Mouse (Mus musculus) limb, embryonic 14.5 days (tissue): ENCODE data around the gene B9d1. TPM values are rescaled to one million over a fixed set of nuclear protein-coding genes. Genes with fewer than 3 reads are reported as not detected.

Source experiments
- ATAC-seq: fragments of 200-750 bp; cut with Nextera tagmentation; 2 replicates; pipeline ENCODE4 v1.8.0; 2017; ENCODE audit warnings: low read depth, moderate number of reproducible peaks, moderate TSS enrichment; ENCODE audit not compliant: low FRiP score
- DNase-seq: peaks from one replicate; pipeline ENCODE4 v3.0.0-alpha.2; 2015; ENCODE audit warnings: low spot score
- H3K27ac ChIP-seq: fragments of 300-500 bp; sonication (generic); replicated peaks from 2 replicates; pipeline ENCODE4 v1.5.1; 2014; ENCODE audit warnings: low read depth, mild to moderate bottlenecking, low read length, moderate library complexity, mixed read lengths
- H3K27me3 ChIP-seq: fragments of 300-500 bp; sonication (generic); 2 replicates; pipeline ENCODE4 v1.6.1; 2014; ENCODE audit warnings: low read length, mixed read lengths; ENCODE audit not compliant: control insufficient read depth, insufficient read depth
- H3K36me3 ChIP-seq: fragments of 300-500 bp; sonication (generic); 2 replicates; pipeline ENCODE4 v1.6.1; 2014; ENCODE audit warnings: mild to moderate bottlenecking, low read length, moderate library complexity, mixed read lengths; ENCODE audit not compliant: control insufficient read depth, insufficient read depth
- H3K4me1 ChIP-seq: fragments of 300-500 bp; sonication (generic); 2 replicates; pipeline ENCODE4 v1.6.1; 2014; ENCODE audit warnings: antibody characterized with exemption, low read length, mixed read lengths; ENCODE audit not compliant: control insufficient read depth, insufficient read depth
- H3K4me2 ChIP-seq: fragments of 300-500 bp; sonication (generic); replicated peaks from 2 replicates; pipeline ENCODE4 v1.6.1; 2014; ENCODE audit warnings: low read depth, mild to moderate bottlenecking, low read length, moderate library complexity; ENCODE audit not compliant: severe bottlenecking
- H3K4me3 ChIP-seq: fragments of 300-500 bp; sonication (generic); replicated peaks from 2 replicates; pipeline ENCODE4 v1.5.1; 2014; ENCODE audit warnings: low read length
- H3K9ac ChIP-seq: fragments of 300-500 bp; sonication (generic); 2 replicates; pipeline ENCODE4 v1.6.1; 2014; ENCODE audit warnings: mild to moderate bottlenecking, low read depth, low read length, moderate library complexity; ENCODE audit not compliant: severe bottlenecking
- H3K9me3 ChIP-seq: fragments of 300-500 bp; sonication (generic); 2 replicates; pipeline ENCODE4 v1.6.1; 2016; ENCODE audit warnings: low read length; ENCODE audit not compliant: control insufficient read depth
- POLR2A ChIP-seq: fragments of 200-500 bp; IDR thresholded peaks from 2 replicates; pipeline ENCODE4 v1.8.0; 2012; ENCODE audit warnings: inconsistent platforms, mild to moderate bottlenecking, moderate library complexity, borderline replicate concordance; ENCODE audit not compliant: insufficient read depth, insufficient read length; ENCODE audit errors: extremely low read depth
- WGBS: fragments of 180-500 bp; shearing (Covaris S2); extraction: QIAGEN DNeasy Blood & Tissue Kit; methylation state at CpG from one replicate; pipeline ENCODE4 v1.1.7; 2014; 5-methylcytosine and 5-hydroxymethylcytosine counted together
- polyA plus RNA-seq, 2 experiments: library from polyadenylated mRNA; depleted of rRNA in 1 of 2; stranded (reverse) in 1 of 2; unstranded in 1 of 2; fragments of >200 nt; fragmentation: Nextera tagmentation in 1 of 2; extraction: Ambion mirVana in 1 of 2; gene quantifications; 2 replicates each; pipeline versions ENCODE4 v1.2.1 to v1.2.3; 2012 to 2014

B9d1 gene
- polyA plus RNA-seq, 2 experiments, result 28.2 to 37.2 TPM

GRCm38 (mm10) chr11:61495528-61495927, 9.4 kb upstream of the B9d1 start:
- TF ChIP-seq POLR2A, result no peak
- Histone ChIP-seq H3K27me3 (no peaks in the 10 kb centered on the region), H3K4me1 (peaks cover 12% of the 10 kb centered on the region), H3K9ac (no peak overlapping the region), H3K9me3 (no peaks in the 10 kb centered on the region), H3K4me2 (no peak overlapping the region), H3K36me3 (peaks cover 22% of the 10 kb centered on the region), H3K27ac (no peak overlapping the region), H3K4me3 (no peak overlapping the region)
- whole genome bisulfite sequencing, result 93% methylated on average over 2 of the region's 2 CpGs
- no peak for ATAC-seq
- no peak for DNase-seq

DNA sequence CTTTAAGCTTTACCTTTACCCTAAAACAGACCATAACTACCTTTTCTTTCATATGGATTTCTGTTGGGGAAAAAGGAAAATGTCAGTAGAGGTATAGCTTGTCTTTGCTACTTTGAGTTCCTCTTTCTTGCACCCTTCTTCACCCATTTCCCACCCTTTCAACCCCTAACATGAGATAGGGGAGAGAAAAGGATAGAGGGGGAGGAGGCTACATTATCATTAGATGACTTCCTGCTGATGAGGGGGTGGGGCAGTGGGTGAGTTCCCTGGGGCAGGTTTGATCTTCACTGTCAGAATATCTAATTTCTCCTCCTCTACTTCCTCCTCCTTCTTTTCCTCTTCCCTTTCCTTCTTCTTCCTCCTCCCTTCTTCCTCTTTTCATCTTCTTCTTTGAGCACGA, 7.5 kb upstream of the B9d1 start:
- DNase-seq (no peak), ATAC-seq (no peak)
- H3K27me3 ChIP-seq, result no peaks in the 10 kb centered on the region
- no peak overlapping the region for H3K27ac ChIP-seq
- peaks cover 3% of the 10 kb centered on the region; the same call in 1 of the 2 replicates for H3K36me3 ChIP-seq
- H3K4me1 ChIP-seq, result peaks cover 8% of the 10 kb centered on the region
- no peaks in the 10 kb centered on the region for H3K9me3 ChIP-seq
- no peak overlapping the region for H3K9ac ChIP-seq
- no peak overlapping the region for H3K4me3 ChIP-seq
- WGBS, result 81% methylated on average over 1 of the region's 1 CpGs
- no peak overlapping the region for H3K4me2 ChIP-seq
- TF ChIP-seq POLR2A, result no peak

DNA sequence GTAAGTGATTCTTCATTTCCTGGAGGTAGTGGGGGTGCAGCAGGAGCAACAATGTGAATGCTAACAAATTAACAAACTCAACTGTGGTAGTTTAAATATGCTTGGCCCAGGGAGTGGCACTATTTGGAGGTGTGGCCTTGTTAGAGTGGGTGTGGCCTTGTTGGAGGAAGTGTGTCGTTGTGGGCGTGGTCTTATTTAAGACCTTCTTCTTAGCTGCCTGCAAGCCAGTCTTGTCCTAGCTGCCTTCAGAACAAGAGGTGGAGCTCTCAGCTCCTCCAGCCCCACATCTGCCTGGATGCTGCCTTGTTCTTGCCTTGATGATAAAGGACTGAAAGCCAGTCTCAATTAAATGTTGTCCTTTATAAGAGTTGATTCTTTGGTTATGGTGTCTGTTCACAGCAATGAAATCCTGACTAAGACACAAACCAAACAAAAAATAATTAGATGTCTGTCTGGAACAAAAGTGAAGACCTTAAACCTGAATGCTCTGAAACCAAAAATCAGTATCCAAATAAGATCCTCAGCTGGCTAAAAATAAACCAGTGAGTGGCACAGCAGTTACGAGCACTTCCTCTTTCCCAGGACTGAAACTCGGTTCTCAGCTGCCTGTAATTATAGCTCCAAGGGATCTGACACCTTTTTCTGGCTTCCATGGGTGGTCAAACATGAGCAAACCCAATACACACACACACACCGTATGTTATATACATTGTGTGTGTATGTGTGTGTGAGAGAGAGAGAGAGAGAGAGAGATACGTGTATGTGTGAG, 6.0 kb upstream of the B9d1 start:
- no peak for DNase-seq
- peaks cover 6% of the 10 kb centered on the region; the same call in 1 of the 2 replicates for H3K4me1 ChIP-seq
- WGBS, result 54% methylated on average over 6 of the region's 6 CpGs
- no peak overlapping the region for H3K9ac ChIP-seq
- H3K27ac ChIP-seq, result no peak overlapping the region
- no peaks in the 10 kb centered on the region for H3K36me3 ChIP-seq
- no peaks in the 10 kb centered on the region for H3K9me3 ChIP-seq
- no peak overlapping the region for H3K4me2 ChIP-seq
- H3K27me3 ChIP-seq, result no peaks in the 10 kb centered on the region
- H3K4me3 ChIP-seq, result no peak overlapping the region
- no peak for ATAC-seq
- TF ChIP-seq POLR2A, result no peak

GRCm38 (mm10) chr11:61503933-61504332, 1.0 kb upstream of the B9d1 start:
- ATAC-seq, result no peak
- WGBS, result 36% methylated on average over 8 of the region's 8 CpGs

DNA sequence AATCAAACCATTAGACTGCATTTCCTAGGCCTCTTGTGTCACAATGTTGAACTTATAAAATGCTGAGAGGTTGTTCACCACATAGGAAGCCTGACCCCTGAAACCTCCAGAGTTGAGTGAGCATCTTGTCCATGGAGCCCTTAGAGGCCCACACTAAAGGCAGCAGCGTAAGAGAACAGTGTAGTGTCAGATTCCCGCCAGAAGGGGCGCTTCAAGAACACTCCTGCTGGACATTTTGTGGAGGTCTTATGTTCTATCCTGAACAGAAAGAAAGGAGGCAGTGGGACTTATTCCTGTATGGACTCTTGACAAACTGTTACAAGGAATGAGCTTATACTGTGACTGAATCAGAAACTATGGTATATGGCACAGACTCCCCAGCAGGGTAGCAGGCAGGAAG, 10.0 kb downstream of the B9d1 start:
- Histone ChIP-seq H3K9ac (no peak overlapping the region), H3K27ac (no peak overlapping the region), H3K4me3 (no peak overlapping the region), H3K36me3 (peaks cover 52% of the 10 kb centered on the region), H3K27me3 (no peaks in the 10 kb centered on the region), H3K4me1 (no peaks in the 10 kb centered on the region), H3K9me3 (no peaks in the 10 kb centered on the region), H3K4me2 (no peak overlapping the region)
- ATAC-seq, result no peak
- 40% methylated on average over 3 of the region's 3 CpGs for WGBS
- TF ChIP-seq POLR2A, result no peak
- DNase-seq, result peak; percentile 23

More at GRCm38 (mm10) chr11:61503933-61504332, 1.0 kb upstream of the B9d1 start:
- DNase-seq, result peak; percentile 8
- no peak for TF ChIP-seq POLR2A
- Histone ChIP-seq H3K4me2 (peak overlapping the region; percentile 77; the same call in 1 of the 2 replicates), H3K36me3 (no peaks in the 10 kb centered on the region), H3K27ac (no peak overlapping the region), H3K9me3 (no peaks in the 10 kb centered on the region), H3K9ac (no peak overlapping the region), H3K27me3 (no peaks in the 10 kb centered on the region), H3K4me3 (peak overlapping the region; percentile 61; the same call in 1 of the 2 replicates), H3K4me1 (peaks cover 22% of the 10 kb centered on the region)
